In the genomic region with DNA sequence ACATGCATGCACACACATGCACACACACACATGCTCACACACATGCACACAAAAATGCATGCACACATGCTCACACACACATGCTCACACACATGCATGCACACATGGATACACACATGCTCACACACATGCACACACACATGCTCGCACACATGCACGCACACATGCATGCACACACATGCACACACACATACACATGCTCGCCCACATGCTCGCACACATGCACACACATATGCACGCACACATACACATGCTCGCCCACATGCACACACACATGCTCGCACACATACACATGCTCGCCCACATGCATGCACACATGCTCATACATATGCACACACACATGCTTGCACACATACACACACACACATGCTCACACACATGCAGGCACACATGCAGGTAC, we compare ENCODE assay signal across 29 mouse cellular contexts. TPM values are rescaled to one million over a fixed set of nuclear protein-coding genes. Genes with fewer than 3 reads are reported as not detected.
"Had no signal": no experiment of that assay in that cellular context is flagged by ENCODE, and none has a peak within 500 bp of the region (broad histone marks: within the 10 kb centered on the region; RNA-seq: fewer than 3 reads in every experiment).

No protein-coding gene starts in this region.

- H3K9ac ChIP-seq: heart, embryonic 13.5 days; heart, embryonic 15.5 days; hindbrain, embryonic 12.5 days; hindbrain, embryonic 14.5 days; kidney, embryonic 15.5 days; limb, embryonic 13.5 days; limb, embryonic 15.5 days; liver, embryonic 12.5 days had no signal

- H3K27ac ChIP-seq: gastrocnemius, adult 2 months; heart, adult 2 months; heart, embryonic 13.5 days; heart, embryonic 15.5 days; hindbrain, embryonic 10.5 days; hindbrain, embryonic 12.5 days; hindbrain, embryonic 14.5 days; hindbrain, postnatal 0 days; kidney, embryonic 15.5 days; kidney, postnatal 0 days; limb, embryonic 13.5 days; limb, embryonic 15.5 days; liver, embryonic 12.5 days had no signal

- DNase-seq: gastrocnemius, adult 2 months; gastrocnemius, postnatal 10 days; gastrocnemius, postnatal 25 days; heart, adult 2 months; heart, postnatal 14 days; heart, postnatal 36 days; kidney, adult 11 months; kidney, adult 2 months; kidney, adult 9 months; kidney, postnatal 14 days; kidney, postnatal 36 days; layer of hippocampus, adult 9-11 months; layer of hippocampus, postnatal 36 days; left cerebral cortex, postnatal 4 days had no signal

- H3K27me3 ChIP-seq: heart, embryonic 13.5 days; heart, embryonic 15.5 days; hindbrain, embryonic 12.5 days; kidney, embryonic 15.5 days; limb, embryonic 13.5 days; limb, embryonic 15.5 days; liver, embryonic 12.5 days had no signal

- H3K36me3 ChIP-seq: heart, embryonic 13.5 days; heart, embryonic 15.5 days; hindbrain, embryonic 10.5 days; hindbrain, embryonic 12.5 days; kidney, embryonic 15.5 days; limb, embryonic 13.5 days; limb, embryonic 15.5 days; liver, embryonic 12.5 days had no signal

- H3K4me3 ChIP-seq: gastrocnemius, adult 2 months; heart, adult 2 months; heart, embryonic 13.5 days; heart, embryonic 15.5 days; hindbrain, embryonic 10.5 days; hindbrain, embryonic 12.5 days; kidney, embryonic 15.5 days; limb, embryonic 13.5 days; limb, embryonic 15.5 days; liver, embryonic 12.5 days had no signal

- H3K4me2 ChIP-seq: heart, embryonic 11.5 days; heart, embryonic 13.5 days; heart, embryonic 15.5 days; hindbrain, embryonic 12.5 days; hindbrain, embryonic 14.5 days; kidney, embryonic 15.5 days; limb, embryonic 13.5 days; limb, embryonic 15.5 days; liver, embryonic 12.5 days had no signal

- ATAC-seq: hindbrain, postnatal 0 days; intestine, embryonic 16.5 days; liver, embryonic 12.5 days had no signal

- H3K9me3 ChIP-seq: heart, embryonic 13.5 days; heart, embryonic 15.5 days; hindbrain, embryonic 10.5 days; hindbrain, embryonic 12.5 days; kidney, embryonic 15.5 days; limb, embryonic 13.5 days; limb, embryonic 15.5 days; liver, embryonic 12.5 days had no signal

RNA-seq across cellular contexts. Expression of a gene that starts 41.3 kb away (rescaled TPM):
- total RNA-seq: granulocyte monocyte progenitor cell, adult 5-6 weeks had no signal
- polyA plus RNA-seq: liver, adult 2 months had no signal
